Mouse (Mus musculus): ENCODE data around the gene Ksr1.
A peak's percentile ranks its signal among the peaks of the same experiment; 100 is the strongest.
"Not testable (repeated sequence)": the region's sequence is repeated elsewhere in the genome, so short reads cannot be mapped to it uniquely, and the experiment has no call there.

The Ksr1 gene

GRCm38 (mm10) chr11:79036324-79036723 lies 109.9 kb downstream of the Ksr1 start:
- no peak for DNase-seq

GRCm38 (mm10) chr11:79033636-79034035 lies 112.6 kb downstream of the Ksr1 start:
- DNase-seq = no peak

DNA sequence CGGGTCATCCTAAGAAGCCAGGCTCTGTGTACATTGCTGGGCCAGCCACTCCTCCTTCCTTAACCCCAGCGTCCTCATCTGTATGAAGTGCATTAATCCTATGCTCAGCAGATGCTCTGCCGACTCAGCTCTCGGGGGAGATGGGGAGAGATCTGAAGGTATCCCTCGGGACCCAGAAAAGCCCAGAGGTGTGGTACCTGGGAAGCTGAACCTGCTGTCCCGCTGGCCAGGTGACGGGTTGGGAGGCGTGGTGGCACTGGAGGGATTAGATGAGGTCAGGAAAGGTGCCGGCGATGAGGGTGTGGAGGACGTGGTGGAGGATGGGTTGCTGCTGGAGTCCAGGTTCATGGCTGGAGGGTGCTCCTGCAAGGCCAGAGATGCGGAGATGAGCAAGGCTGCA lies 113.2 kb downstream of the Ksr1 start:
- no peak for DNase-seq

GRCm38 (mm10) chr11:79031452-79031746 lies 114.8 kb downstream of the Ksr1 start:
- DNase-seq = no peak

DNA sequence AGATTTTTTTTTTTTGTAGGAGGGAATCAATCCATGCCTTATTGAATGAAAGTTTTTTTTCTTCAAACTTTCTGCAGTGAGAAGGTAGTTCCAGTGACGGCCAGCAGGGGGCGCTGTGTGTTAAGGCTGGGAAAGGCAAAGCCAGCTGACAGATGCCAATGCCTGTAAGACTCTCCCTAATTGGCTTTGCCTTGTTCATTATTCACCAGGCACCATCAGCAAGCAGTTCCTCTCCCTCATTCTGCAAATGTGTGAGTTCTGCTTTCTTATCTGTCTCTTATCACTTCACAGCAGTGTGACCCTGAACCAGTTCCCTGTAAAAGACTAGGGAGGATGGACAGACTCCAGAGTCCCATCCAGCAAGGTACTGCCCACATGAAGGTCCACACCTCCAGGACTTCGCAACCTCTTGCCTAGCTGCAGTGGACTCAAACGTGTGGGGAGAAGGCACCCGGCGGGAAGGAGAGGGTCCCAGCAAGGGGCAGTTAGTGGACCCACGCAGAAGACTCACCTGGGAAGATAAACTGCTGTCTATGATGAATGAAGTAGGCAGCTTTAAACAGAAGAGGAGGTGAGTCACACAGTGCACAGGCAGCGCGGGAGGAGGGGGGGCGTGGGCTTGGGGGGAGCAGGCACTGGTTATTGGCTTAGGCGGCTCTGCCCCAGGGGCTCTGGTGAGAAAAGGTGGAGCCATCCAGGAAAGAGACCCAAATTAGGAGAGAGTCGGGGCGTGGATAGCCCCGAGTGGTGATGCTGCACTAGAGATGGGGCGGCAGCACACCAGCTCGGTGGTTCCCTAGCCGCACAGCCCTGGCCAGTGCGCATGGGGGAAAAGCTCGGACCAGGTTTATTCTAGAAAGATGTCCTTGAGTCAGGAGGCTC lies 115.4 kb downstream of the Ksr1 start:
- peak; percentile 82 for DNase-seq

GRCm38 (mm10) chr11:79023751-79024150 lies 122.5 kb downstream of the Ksr1 start:
- DNase-seq = no peak

DNA sequence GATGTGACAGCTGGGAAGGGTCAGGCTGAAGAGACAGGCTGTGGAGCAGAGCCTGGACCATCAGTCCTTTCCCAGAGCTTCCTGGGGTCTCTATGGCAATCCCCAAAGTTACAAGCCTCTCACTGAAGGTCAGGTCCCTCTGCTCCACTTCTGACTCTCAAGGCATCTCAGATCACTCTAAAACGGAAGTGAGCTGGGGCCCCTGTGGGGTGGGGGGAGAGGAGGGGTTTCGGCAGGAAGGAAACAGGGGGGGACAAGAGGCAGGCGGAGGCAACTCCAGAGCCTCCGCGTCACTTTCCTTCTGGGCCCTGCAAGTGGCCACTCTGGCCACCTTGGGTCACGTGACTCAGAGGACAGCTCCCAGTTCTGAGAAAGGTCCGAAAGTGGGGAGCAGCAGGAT lies 122.9 kb downstream of the Ksr1 start:
- DNase-seq = peak; percentile 42

- no peak for DNase-seq
Measured at GRCm38 (mm10) chr11:79022836-79023235, 123.4 kb downstream of the Ksr1 start.

DNA sequence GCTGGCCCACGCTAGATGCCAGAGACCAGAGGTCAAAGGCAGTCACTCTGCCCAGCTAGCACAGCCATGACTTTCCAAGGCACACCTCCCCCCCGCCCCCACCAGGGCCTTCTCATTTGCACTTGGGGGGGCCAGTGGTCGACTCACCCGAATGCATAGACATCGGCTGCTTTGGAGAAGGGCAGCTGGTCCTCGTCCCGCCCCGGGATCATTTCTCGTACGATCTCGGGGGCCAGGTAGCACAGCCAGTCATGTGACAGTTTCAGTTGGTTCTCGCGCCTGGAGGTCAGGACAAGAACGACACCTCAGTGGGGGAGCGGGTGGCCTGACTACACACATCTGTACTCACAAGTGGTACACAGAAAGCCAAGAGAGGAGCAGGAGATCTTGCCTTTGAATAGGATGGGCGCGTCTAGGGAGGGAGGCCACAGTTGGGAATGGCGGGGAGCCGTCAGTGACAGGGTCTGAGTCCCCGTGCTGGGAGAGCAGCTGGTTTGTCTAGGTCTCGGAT lies 125.6 kb downstream of the Ksr1 start:
- no peak for DNase-seq

DNA sequence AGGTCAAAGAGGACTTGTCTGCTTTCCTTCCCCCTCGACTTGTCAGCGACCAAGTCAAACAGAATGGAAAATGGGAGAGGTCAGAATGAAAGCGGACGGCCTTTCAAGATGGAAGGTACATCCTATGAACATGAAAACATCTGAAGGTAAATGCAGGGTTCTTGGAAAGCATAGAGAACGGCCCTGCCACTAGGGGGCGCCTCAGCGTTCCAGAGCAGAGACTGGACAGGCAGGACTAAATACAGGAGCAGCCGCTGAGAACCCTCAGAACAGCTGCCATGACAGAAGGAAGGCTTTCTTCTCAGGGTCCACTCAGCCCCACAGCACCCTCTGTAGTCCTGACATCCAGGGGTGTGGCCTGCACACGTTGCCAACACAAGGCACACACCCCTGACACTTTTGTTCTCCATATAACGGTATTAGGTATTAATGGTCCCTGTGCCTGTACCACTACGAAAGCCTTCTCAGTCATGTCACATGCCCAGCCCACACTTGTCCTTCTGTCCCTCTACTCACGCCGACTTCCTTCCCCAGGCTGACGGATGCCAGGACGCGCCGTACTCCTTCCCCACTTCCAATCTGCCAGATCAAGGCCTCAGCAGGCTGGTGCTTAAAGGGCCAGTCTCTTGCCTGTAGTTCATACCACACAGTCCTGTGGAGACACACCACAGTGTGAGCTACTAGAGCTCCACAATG lies 126.2 kb downstream of the Ksr1 start:
- DNase-seq = peak; percentile 39

GRCm38 (mm10) chr11:79018954-79019704 lies 127.1 kb downstream of the Ksr1 start:
- peak; percentile 73 for DNase-seq

DNA sequence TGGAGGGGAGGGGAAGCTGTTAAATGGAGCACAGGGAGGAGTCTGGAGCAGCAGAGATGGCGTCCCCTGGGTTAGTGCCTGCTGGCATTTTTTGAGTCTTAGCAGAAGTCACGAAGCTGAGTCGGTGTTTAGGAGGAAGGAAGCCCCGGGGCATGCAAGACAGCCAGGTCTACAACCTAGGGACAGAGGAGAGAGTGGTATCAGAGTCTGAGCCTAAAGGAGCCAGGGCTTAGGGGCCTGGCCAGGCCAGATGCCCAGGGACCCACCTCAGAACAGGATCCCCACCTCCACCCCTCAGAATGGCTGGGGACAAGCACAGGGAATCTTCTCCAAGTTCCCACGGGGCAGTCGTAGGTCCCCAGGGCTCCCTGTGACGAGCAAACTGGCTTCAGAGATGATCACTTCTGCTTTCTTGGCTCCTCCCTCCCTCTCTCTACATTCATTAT lies 129.0 kb downstream of the Ksr1 start:
- DNase-seq = no peak

GRCm38 (mm10) chr11:79016236-79016635 lies 130.0 kb downstream of the Ksr1 start:
- no peak for DNase-seq

GRCm38 (mm10) chr11:79015660-79016215 lies 130.5 kb downstream of the Ksr1 start:
- no peak for DNase-seq

DNA sequence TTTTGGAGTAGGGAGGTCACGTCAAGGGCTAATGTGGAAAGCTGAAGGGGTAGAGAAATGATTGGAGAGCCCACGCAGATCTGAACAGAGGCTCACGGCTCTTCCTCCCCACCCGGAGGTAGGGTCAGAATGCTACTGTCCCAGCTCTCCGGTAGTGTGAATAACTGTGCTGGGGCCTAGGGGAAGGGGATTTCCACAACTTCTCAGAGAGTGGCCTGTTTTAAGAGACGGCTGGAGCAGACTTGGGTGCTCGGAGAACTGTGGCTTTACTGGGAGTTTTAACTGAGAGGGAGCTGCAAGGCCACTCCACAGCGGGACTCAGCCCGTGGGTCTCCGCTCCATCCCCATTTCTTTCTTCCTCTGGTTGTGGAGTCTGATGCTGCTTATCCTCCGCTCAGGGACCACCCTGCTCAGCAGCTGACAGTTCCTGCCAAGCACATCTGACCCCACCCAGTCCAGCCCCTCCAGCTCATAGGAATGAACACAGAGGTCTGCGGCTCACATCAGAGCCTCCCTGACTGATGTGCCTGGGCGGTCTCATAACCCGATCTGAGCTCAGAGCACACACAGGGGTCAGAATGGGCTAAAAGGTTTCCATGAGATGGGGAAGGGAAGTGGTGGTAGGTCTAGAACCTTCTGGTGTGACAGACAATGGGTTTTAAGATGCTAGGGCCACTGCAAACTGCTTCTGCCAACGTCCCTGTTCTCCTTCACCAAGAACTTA lies 131.4 kb downstream of the Ksr1 start:
- no peak for DNase-seq

DNA sequence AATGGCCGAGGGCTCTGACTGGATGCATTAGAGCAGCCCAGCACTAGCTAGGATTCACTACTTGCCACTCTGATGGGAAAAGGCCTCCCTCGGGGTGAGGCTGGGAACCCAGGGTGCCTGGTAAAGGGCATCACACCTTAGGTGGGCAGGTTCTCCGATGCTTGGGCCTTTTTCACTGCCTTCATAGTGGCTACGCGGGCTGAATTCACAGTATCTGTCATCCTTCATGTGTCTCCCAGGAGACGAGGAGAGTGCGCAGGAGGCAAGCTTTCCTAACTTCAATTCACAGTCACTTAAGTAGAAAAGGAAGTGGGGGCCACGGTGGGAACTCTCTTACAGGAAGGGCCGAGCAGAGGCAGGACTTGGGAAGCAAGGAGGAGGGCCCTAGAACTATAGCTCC lies 132.4 kb downstream of the Ksr1 start:
- DNase-seq = no peak

DNA sequence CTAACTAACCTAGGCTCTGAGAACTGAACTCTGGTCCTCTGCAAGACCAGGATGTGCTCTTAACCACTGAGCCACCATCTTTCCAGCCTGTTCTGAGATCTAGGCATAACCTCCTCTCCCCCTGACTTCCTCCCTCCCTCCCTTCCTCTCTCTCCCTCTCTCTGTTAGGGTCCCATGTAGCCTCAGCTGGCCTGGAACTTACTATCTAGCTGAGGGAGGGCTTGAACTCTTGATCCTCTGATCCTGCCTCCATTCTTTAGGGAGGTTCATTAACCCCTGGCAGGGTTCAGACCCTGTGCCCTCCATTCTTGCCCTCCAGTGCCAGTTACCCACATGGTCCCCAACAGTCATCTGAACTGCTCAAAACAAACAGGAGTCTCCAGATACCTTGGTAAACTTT lies 133.2 kb downstream of the Ksr1 start:
- no peak for DNase-seq

DNA sequence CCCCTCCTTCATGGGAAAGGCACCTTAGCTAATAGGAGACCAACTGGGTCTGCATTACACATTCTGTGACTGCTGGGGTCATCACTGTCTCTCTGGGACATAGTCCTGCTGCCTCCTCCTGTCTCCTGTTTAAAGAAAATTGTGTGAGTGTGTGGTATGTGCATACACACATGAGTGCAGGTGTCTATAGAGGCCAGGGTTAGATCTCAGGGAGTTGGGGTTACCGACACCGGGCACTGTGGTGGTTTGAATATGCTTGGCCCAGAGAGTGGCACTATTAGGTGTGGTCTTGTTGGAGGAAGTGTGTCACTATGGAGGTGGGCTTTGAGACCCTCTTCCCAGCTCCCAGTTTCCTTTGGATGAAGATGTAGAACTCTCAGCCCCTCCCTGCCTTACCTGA lies 133.7 kb downstream of the Ksr1 start:
- DNase-seq = no peak

GRCm38 (mm10) chr11:79008891-79009290 lies 137.3 kb downstream of the Ksr1 start:
- no peak for DNase-seq

DNA sequence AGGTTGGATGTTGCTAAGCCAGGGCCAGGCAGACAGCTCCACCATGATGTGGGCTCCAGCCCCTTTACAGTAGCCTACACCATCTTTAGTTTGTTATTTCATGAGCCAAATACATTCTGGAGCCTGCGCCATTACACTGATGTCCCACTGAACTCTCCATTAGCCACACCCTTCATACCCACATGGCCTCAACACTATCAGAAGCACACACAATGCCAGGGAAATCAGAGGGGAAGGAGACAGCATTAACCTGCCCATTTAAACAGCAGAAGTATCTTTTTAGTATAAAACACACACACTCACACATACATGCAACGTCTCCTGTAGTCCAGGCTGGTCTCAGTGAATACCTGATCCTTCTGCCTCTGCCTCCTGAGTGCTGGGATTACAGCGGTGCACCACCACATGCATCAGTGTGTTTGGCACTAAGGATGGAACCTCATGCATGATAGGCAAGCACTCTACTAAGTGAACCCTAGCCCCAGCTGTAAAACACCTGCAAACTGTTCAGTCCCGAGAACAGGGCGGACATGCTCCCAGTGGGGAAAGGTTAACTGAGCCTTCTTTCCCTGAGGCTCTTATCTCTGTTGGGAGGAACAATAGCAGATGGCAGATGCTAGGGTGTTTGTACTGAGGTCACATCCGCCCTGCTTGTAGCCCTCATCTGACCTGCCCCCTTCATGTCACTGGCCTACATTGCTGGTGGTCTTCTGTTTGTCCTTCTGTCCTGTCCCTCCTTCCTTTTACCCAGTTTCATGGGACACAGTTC lies 138.0 kb downstream of the Ksr1 start:
- no peak for DNase-seq

GRCm38 (mm10) chr11:79007356-79007755 lies 138.9 kb downstream of the Ksr1 start:
- not testable (repeated sequence) for DNase-seq

DNA sequence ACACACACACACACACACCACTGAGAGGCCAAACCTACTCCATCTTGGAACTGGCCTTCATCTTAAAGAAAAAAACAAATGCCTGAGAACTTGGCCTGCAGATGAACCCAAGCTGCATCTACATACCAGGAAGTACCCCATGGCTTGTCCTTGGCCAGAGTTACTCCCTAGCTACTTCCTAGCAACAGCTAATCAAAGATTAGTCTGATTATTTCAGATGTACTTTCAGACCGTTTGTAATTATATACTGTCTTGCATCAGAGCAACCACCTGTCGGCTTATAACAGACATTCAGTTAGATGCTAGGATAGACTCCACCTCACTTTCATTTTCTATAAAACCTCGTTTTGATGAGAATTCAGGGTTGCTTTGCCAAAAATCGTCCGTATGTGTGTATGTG lies 139.8 kb downstream of the Ksr1 start:
- no peak for DNase-seq

All from kidney, adult 9 months (tissue).